Mouse (Mus musculus) intestine, embryonic 14.5 days (tissue): ENCODE measurements around the gene Fxyd2. TPM values are rescaled to one million over a fixed set of nuclear protein-coding genes. Genes with fewer than 3 reads are reported as not detected.
A peak's percentile ranks its signal among the peaks of the same experiment; 100 is the strongest.

Experiments
- ATAC-seq: fragments of 200-750 bp; cut with Nextera tagmentation; replicated peaks from 2 replicates; pipeline ENCODE4 v1.8.0; 2017; ENCODE audit warnings: low read depth, moderate number of reproducible peaks, moderate TSS enrichment, moderate library complexity; ENCODE audit not compliant: low FRiP score, low TSS enrichment
- DNase-seq: peaks from one replicate; pipeline ENCODE4 v3.0.0-alpha.2; 2018; ENCODE audit warnings: low spot score
- H3K27ac ChIP-seq: fragments of 300-500 bp; sonication (generic); 2 replicates; pipeline ENCODE4 v1.5.1; 2014; ENCODE audit warnings: low read depth, mild to moderate bottlenecking, control low read depth
- H3K27me3 ChIP-seq: fragments of 300-500 bp; sonication (generic); replicated peaks from 2 replicates; pipeline ENCODE4 v1.6.1; 2014; ENCODE audit warnings: low read length, control low read depth; ENCODE audit not compliant: control insufficient read depth, insufficient read depth
- H3K36me3 ChIP-seq: fragments of 300-500 bp; sonication (generic); 2 replicates; pipeline ENCODE4 v1.6.1; 2014; ENCODE audit warnings: low read length, control low read depth; ENCODE audit not compliant: control insufficient read depth, insufficient read depth
- H3K4me1 ChIP-seq: fragments of 300-500 bp; sonication (generic); replicated peaks from 2 replicates; pipeline ENCODE4 v1.6.1; 2014; ENCODE audit warnings: low read length, control low read depth, mixed read lengths; ENCODE audit not compliant: control insufficient read depth, insufficient read depth
- H3K4me2 ChIP-seq: fragments of 300-500 bp; sonication (generic); 2 replicates; pipeline ENCODE4 v1.6.1; 2014; ENCODE audit warnings: low read length
- H3K4me3 ChIP-seq: fragments of 300-500 bp; sonication (generic); 2 replicates; pipeline ENCODE4 v1.5.1; 2014; ENCODE audit warnings: low read depth, low read length, control low read depth, mixed read lengths
- H3K9ac ChIP-seq: fragments of 300-500 bp; sonication (generic); 2 replicates; pipeline ENCODE4 v1.6.1; 2014; ENCODE audit warnings: mild to moderate bottlenecking, low read length
- H3K9me3 ChIP-seq: fragments of 300-500 bp; sonication (generic); 2 replicates; pipeline ENCODE4 v1.6.1; 2016; ENCODE audit warnings: low read length, control low read depth; ENCODE audit not compliant: control insufficient read depth
- WGBS: fragments of 180-500 bp; shearing (Covaris S2); extraction: QIAGEN DNeasy Blood & Tissue Kit; methylation state at CpG from one replicate; pipeline ENCODE4 v1.1.7; 2014; 5-methylcytosine and 5-hydroxymethylcytosine counted together
- polyA plus RNA-seq: library from polyadenylated mRNA; unstranded; fragments of >200 nt; fragmentation: Nextera tagmentation; extraction: Ambion mirVana; gene quantifications from 2 replicates; pipeline ENCODE4 v1.2.1, GENCODE M21; 2014

The Fxyd2 gene
- polyA plus RNA-seq, 1 experiment from 2014 or later: 5.2 TPM

GRCm38 (mm10) chr9:45401851-45402250 lies 2.4 kb downstream of the Fxyd2 start:
- DNase-seq (no peak), ATAC-seq (no peak)
- H3K36me3 ChIP-seq: no peaks in the 10 kb centered on the region
- no peak overlapping the region for H3K9ac ChIP-seq
- H3K4me1 ChIP-seq: no peaks in the 10 kb centered on the region
- WGBS: 58% methylated on average over 4 of the region's 4 CpGs
- H3K9me3 ChIP-seq: no peaks in the 10 kb centered on the region
- no peak overlapping the region for H3K4me3 ChIP-seq
- no peak overlapping the region for H3K27ac ChIP-seq
- no peaks in the 10 kb centered on the region for H3K27me3 ChIP-seq
- no peak overlapping the region for H3K4me2 ChIP-seq

GRCm38 (mm10) chr9:45402957-45403356 lies 3.5 kb downstream of the Fxyd2 start:
- H3K4me2 ChIP-seq: no peak overlapping the region
- no peak overlapping the region for H3K4me3 ChIP-seq
- H3K36me3 ChIP-seq: no peaks in the 10 kb centered on the region
- DNase-seq (no peak), ATAC-seq (no peak)
- H3K9ac ChIP-seq: no peak overlapping the region
- H3K27ac ChIP-seq: no peak overlapping the region
- no peaks in the 10 kb centered on the region for H3K9me3 ChIP-seq
- 36% methylated on average over 2 of the region's 2 CpGs for WGBS
- H3K4me1 ChIP-seq: no peaks in the 10 kb centered on the region
- no peaks in the 10 kb centered on the region for H3K27me3 ChIP-seq

GRCm38 (mm10) chr9:45405694-45406093 lies 6.2 kb downstream of the Fxyd2 start:
- Histone ChIP-seq H3K9me3 (no peaks in the 10 kb centered on the region), H3K36me3 (no peaks in the 10 kb centered on the region), H3K27ac (no peak overlapping the region), H3K9ac (no peak overlapping the region), H3K4me1 (no peaks in the 10 kb centered on the region), H3K27me3 (no peaks in the 10 kb centered on the region), H3K4me2 (no peak overlapping the region), H3K4me3 (no peak overlapping the region)
- WGBS: 59% methylated on average over 5 of the region's 5 CpGs
- DNase-seq (no peak), ATAC-seq (no peak)

GRCm38 (mm10) chr9:45406808-45407207 lies 7.3 kb downstream of the Fxyd2 start:
- Histone ChIP-seq H3K4me1 (no peaks in the 10 kb centered on the region), H3K9ac (no peak overlapping the region), H3K27me3 (no peaks in the 10 kb centered on the region), H3K36me3 (no peaks in the 10 kb centered on the region), H3K4me3 (no peak overlapping the region), H3K4me2 (no peak overlapping the region), H3K9me3 (no peaks in the 10 kb centered on the region), H3K27ac (no peak overlapping the region)
- DNase-seq (no peak), ATAC-seq (no peak)
- WGBS: 83% methylated on average over 3 of the region's 3 CpGs

- H3K27ac ChIP-seq: no peak overlapping the region
Measured at GRCm38 (mm10) chr9:45407706-45408675, 8.5 kb downstream of the Fxyd2 start.

GRCm38 (mm10) chr9:45410193-45410592 lies 10.7 kb downstream of the Fxyd2 start:
- H3K27me3 ChIP-seq: no peaks in the 10 kb centered on the region
- H3K27ac ChIP-seq: no peak overlapping the region
- DNase-seq: no peak
- H3K4me1 ChIP-seq: no peaks in the 10 kb centered on the region
- WGBS: 76% methylated on average over 5 of the region's 5 CpGs
- H3K4me2 ChIP-seq: no peak overlapping the region
- H3K9me3 ChIP-seq: no peaks in the 10 kb centered on the region
- no peaks in the 10 kb centered on the region for H3K36me3 ChIP-seq
- no peak for ATAC-seq
- H3K9ac ChIP-seq: no peak overlapping the region
- H3K4me3 ChIP-seq: no peak overlapping the region

More at GRCm38 (mm10) chr9:45407706-45408675, 8.5 kb downstream of the Fxyd2 start:
- peak; percentile 74 for ATAC-seq
- H3K4me2 ChIP-seq: peak overlapping the region; percentile 42
- no peaks in the 10 kb centered on the region for H3K9me3 ChIP-seq
- peak; percentile 91 for DNase-seq
- no peaks in the 10 kb centered on the region for H3K36me3 ChIP-seq
- H3K9ac ChIP-seq: peak overlapping the region; percentile 27; the same call in 1 of the 2 replicates
- no peaks in the 10 kb centered on the region for H3K4me1 ChIP-seq
- H3K4me3 ChIP-seq: peak overlapping the region; percentile 16
- 40% methylated on average over 33 of the region's 33 CpGs for WGBS
- no peaks in the 10 kb centered on the region for H3K27me3 ChIP-seq

- DNase-seq: no peak
- 83% methylated on average over 2 of the region's 2 CpGs for WGBS
- Histone ChIP-seq H3K36me3 (no peaks in the 10 kb centered on the region), H3K4me2 (no peak overlapping the region), H3K27me3 (no peaks in the 10 kb centered on the region), H3K4me1 (no peaks in the 10 kb centered on the region), H3K9ac (no peak overlapping the region), H3K9me3 (no peaks in the 10 kb centered on the region), H3K4me3 (no peak overlapping the region), H3K27ac (no peak overlapping the region)
- ATAC-seq: no peak
Measured at GRCm38 (mm10) chr9:45410614-45411013, 11.1 kb downstream of the Fxyd2 start.

GRCm38 (mm10) chr9:45411111-45411510 lies 11.6 kb downstream of the Fxyd2 start:
- Histone ChIP-seq H3K4me1 (no peaks in the 10 kb centered on the region), H3K27ac (no peak overlapping the region), H3K9me3 (no peaks in the 10 kb centered on the region), H3K4me3 (no peak overlapping the region), H3K36me3 (no peaks in the 10 kb centered on the region), H3K4me2 (no peak overlapping the region), H3K27me3 (no peaks in the 10 kb centered on the region), H3K9ac (no peak overlapping the region)
- 87% methylated on average over 3 of the region's 3 CpGs for WGBS
- ATAC-seq: no peak
- no peak for DNase-seq

GRCm38 (mm10) chr9:45411803-45412202 lies 12.3 kb downstream of the Fxyd2 start:
- Histone ChIP-seq H3K4me1 (no peaks in the 10 kb centered on the region), H3K27me3 (no peaks in the 10 kb centered on the region), H3K9ac (no peak overlapping the region), H3K4me2 (peak overlapping the region; percentile 39), H3K27ac (no peak overlapping the region), H3K9me3 (no peaks in the 10 kb centered on the region), H3K4me3 (no peak overlapping the region), H3K36me3 (no peaks in the 10 kb centered on the region)
- WGBS: 25% methylated on average over 7 of the region's 7 CpGs
- ATAC-seq (no peak), DNase-seq (no peak)
